Mouse (Mus musculus) erythroblast, embryonic 14.5 days (primary cell): ENCODE measurements around the gene Xlr5c.

ENCODE experiments used
- GATA1 ChIP-seq: IDR thresholded peaks from 2 replicates; pipeline ENCODE4 v1.6.1; 2012; ENCODE audit warnings: low read length, inconsistent platforms, mixed read lengths
- TAL1 ChIP-seq: IDR thresholded peaks from 3 replicates; pipeline ENCODE4 v1.6.1; 2012; ENCODE audit warnings: low read length, inconsistent platforms, mixed read lengths

DNA sequence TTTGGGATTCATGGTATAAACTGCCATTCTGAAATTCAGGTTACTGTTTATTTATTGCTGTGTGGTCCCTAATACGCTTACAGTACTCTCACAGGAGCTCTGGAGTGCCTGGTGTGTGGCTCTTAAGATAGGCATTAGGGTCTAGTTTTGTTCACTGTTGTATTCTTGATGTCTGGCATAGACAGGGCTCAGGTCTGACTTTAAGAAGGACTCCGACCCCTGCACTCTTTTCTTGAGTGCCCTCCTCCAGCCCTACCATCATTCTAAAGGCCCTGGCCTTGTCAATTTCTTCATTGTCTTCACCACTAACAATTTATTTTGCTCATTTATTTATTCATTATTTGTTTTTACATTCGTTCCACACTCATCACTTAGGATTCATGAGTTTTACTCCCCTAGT, 49.3 kb upstream of the Xlr5c start:
- no peak for TF ChIP-seq GATA1
- no peak for TF ChIP-seq TAL1
